Mouse (Mus musculus) MEL (cell line): ENCODE data around the gene Socs5. TPM values are rescaled to one million over a fixed set of nuclear protein-coding genes. Genes with fewer than 3 reads are reported as not detected.
A peak's percentile ranks its signal among the peaks of the same experiment; 100 is the strongest.

Experiments
- DNase-seq: peaks from one replicate; pipeline ENCODE4 v3.0.0; 2011; ENCODE audit warnings: low read depth, low spot score
- H3K27ac ChIP-seq: 2 replicates; pipeline ENCODE4 v1.5.1; 2012; ENCODE audit warnings: low read depth, mild to moderate bottlenecking, control low read depth, low read length, moderate library complexity; ENCODE audit not compliant: control insufficient read depth
- H3K27me3 ChIP-seq, 2 experiments: fragments of 150-350 bp in 1 of 2; sonication (generic) in 1 of 2; 2 replicates each; pipeline ENCODE4 v1.6.1; 2012; ENCODE audit warnings: low read length in 2 of 2, mild to moderate bottlenecking in 2 of 2, improper control_type of control experiment in 1 of 2, moderate library complexity in 1 of 2; ENCODE audit not compliant: insufficient read depth in 2 of 2, control insufficient read depth in 1 of 2
- H3K36me3 ChIP-seq, 2 experiments: 2 replicates each; pipeline ENCODE4 v1.6.1; 2012 to 2014; ENCODE audit warnings: low read length in 2 of 2, improper control_type of control experiment in 1 of 2, inconsistent platforms in 1 of 2, mild to moderate bottlenecking in 1 of 2; ENCODE audit not compliant: insufficient read depth in 2 of 2, control insufficient read depth in 1 of 2
- H3K4me1 ChIP-seq, 2 experiments: fragments of 150-350 bp in 1 of 2; sonication (generic) in 1 of 2; 2 replicates each; pipeline ENCODE4 v1.6.1; 2012; ENCODE audit warnings: low read length in 2 of 2, improper control_type of control experiment in 1 of 2, mild to moderate bottlenecking in 1 of 2; ENCODE audit not compliant: insufficient read depth in 2 of 2, control insufficient read depth in 1 of 2
- H3K4me3 ChIP-seq, 2 experiments: fragments of 150-350 bp in 1 of 2; sonication (generic) in 1 of 2; 2 replicates each; pipeline ENCODE4 v1.5.1; 2012; ENCODE audit warnings: low read depth in 2 of 2, low read length in 2 of 2, mild to moderate bottlenecking in 2 of 2, moderate library complexity in 2 of 2, control low read depth in 1 of 2, improper control_type of control experiment in 1 of 2; ENCODE audit not compliant: control insufficient read depth in 1 of 2, insufficient read depth in 1 of 2
- H3K79me2 ChIP-seq: 2 replicates; pipeline ENCODE4 v1.6.1; 2012; ENCODE audit warnings: mild to moderate bottlenecking, low read length, moderate library complexity; ENCODE audit not compliant: control insufficient read depth, poor library complexity, insufficient read depth
- H3K9ac ChIP-seq: 2 replicates; pipeline ENCODE4 v1.6.1; 2012; ENCODE audit warnings: low read depth, mild to moderate bottlenecking, control low read depth, low read length, moderate library complexity; ENCODE audit not compliant: control insufficient read depth, poor library complexity, severe bottlenecking
- H3K9me3 ChIP-seq: fragments of 150-350 bp; sonication (generic); replicated peaks from 2 replicates; pipeline ENCODE4 v1.6.1; 2012; ENCODE audit warnings: mild to moderate bottlenecking, low read length, improper control_type of control experiment, moderate library complexity; ENCODE audit not compliant: insufficient read depth
- BHLHE40 ChIP-seq: IDR thresholded peaks from 2 replicates; pipeline ENCODE4 v1.6.1; 2012; ENCODE audit warnings: low read depth, mild to moderate bottlenecking, inconsistent platforms, low read length, improper control_type of control experiment, borderline replicate concordance
- CHD1 ChIP-seq: IDR thresholded peaks from 2 replicates; pipeline ENCODE4 v1.6.1; 2012; ENCODE audit warnings: low read depth, mild to moderate bottlenecking, inconsistent platforms, low read length, improper control_type of control experiment
- CHD2 ChIP-seq: IDR thresholded peaks from 2 replicates; pipeline ENCODE4 v1.6.1; 2011; ENCODE audit warnings: low read length, improper control_type of control experiment
- CTCF ChIP-seq, 3 experiments: IDR thresholded peaks in 2 of 3; conservative IDR thresholded peaks in 1 of 3; 2 replicates each; pipeline ENCODE4 v1.5.1; 2011 to 2012; ENCODE audit warnings: low read length in 3 of 3, low read depth in 2 of 3, mild to moderate bottlenecking in 2 of 3, improper control_type of control experiment in 1 of 3, inconsistent platforms in 1 of 3, mixed read lengths in 1 of 3, moderate library complexity in 1 of 3; ENCODE audit not compliant: control insufficient read depth in 1 of 3, insufficient read depth in 1 of 3, poor library complexity in 1 of 3, severe bottlenecking in 1 of 3
- E2F4 ChIP-seq: IDR thresholded peaks from 2 replicates; pipeline ENCODE4 v1.6.1; 2011; ENCODE audit warnings: low read depth, low read length, improper control_type of control experiment, borderline replicate concordance
- EP300 ChIP-seq, 2 experiments: IDR thresholded peaks; 2 replicates each; pipeline ENCODE4 v1.6.1; 2011; ENCODE audit warnings: improper control_type of control experiment in 2 of 2, low read length in 2 of 2, low read depth in 1 of 2, mild to moderate bottlenecking in 1 of 2
- ETS1 ChIP-seq: IDR thresholded peaks from 2 replicates; pipeline ENCODE4 v1.6.1; 2012; ENCODE audit warnings: low read depth, mild to moderate bottlenecking, inconsistent platforms, low read length, improper control_type of control experiment, moderate library complexity
- GABPA ChIP-seq: IDR thresholded peaks from 2 replicates; pipeline ENCODE4 v1.6.1; 2012; ENCODE audit warnings: low read depth, mild to moderate bottlenecking, inconsistent platforms, low read length, improper control_type of control experiment, moderate library complexity
- GATA1 ChIP-seq: IDR thresholded peaks from 2 replicates; pipeline ENCODE4 v1.6.1; 2011; ENCODE audit warnings: low read depth, low read length, improper control_type of control experiment
- HCFC1 ChIP-seq: IDR thresholded peaks from 2 replicates; pipeline ENCODE4 v1.6.1; 2012; ENCODE audit warnings: low read depth, mild to moderate bottlenecking, inconsistent platforms, low read length, improper control_type of control experiment, moderate library complexity
- KAT2A ChIP-seq: conservative IDR thresholded peaks from 2 replicates; pipeline ENCODE4 v1.6.1; 2012; ENCODE audit warnings: low read depth, low read length, improper control_type of control experiment, inconsistent platforms
- MAFK ChIP-seq: IDR thresholded peaks from 2 replicates; pipeline ENCODE4 v1.6.1; 2011; ENCODE audit warnings: low read depth, mild to moderate bottlenecking, low read length, improper control_type of control experiment, borderline replicate concordance
- MAX ChIP-seq: IDR thresholded peaks from 2 replicates; pipeline ENCODE4 v1.6.1; 2011; ENCODE audit warnings: low read length, improper control_type of control experiment
- MEF2A ChIP-seq: IDR thresholded peaks from 2 replicates; pipeline ENCODE4 v1.6.1; 2014; ENCODE audit warnings: low read depth, mild to moderate bottlenecking, inconsistent platforms, low read length, improper control_type of control experiment; ENCODE audit not compliant: poor library complexity, insufficient replicate concordance, severe bottlenecking; ENCODE audit errors: extremely low read depth
- MYB ChIP-seq: IDR thresholded peaks from 2 replicates; pipeline ENCODE4 v1.6.1; 2011; ENCODE audit warnings: mild to moderate bottlenecking, low read depth, low read length, improper control_type of control experiment
- MYC ChIP-seq: IDR thresholded peaks from 2 replicates; pipeline ENCODE4 v1.6.1; 2011; ENCODE audit warnings: low read depth, mild to moderate bottlenecking, low read length, improper control_type of control experiment, moderate library complexity
- POLR2AphosphoS2 ChIP-seq: IDR thresholded peaks from 2 replicates; pipeline ENCODE4 v1.6.1; 2011; ENCODE audit warnings: low read length, improper control_type of control experiment
- POLR2AphosphoS5 ChIP-seq: IDR thresholded peaks from 2 replicates; pipeline ENCODE4 v1.6.1; 2012; ENCODE audit warnings: low read depth, borderline replicate concordance, mild to moderate bottlenecking, inconsistent platforms, low read length, moderate library complexity, mixed read lengths
- RAD21 ChIP-seq: IDR thresholded peaks from 2 replicates; pipeline ENCODE4 v1.6.1; 2011; ENCODE audit warnings: mild to moderate bottlenecking, low read depth, low read length, improper control_type of control experiment
- RCOR1 ChIP-seq: IDR thresholded peaks from 2 replicates; pipeline ENCODE4 v1.6.1; 2012; ENCODE audit warnings: low read depth, mild to moderate bottlenecking, inconsistent platforms, low read length, improper control_type of control experiment
- SIN3A ChIP-seq: IDR thresholded peaks from 2 replicates; pipeline ENCODE4 v1.6.1; 2012; ENCODE audit warnings: low read length, improper control_type of control experiment, inconsistent platforms
- TCF12 ChIP-seq: IDR thresholded peaks from 2 replicates; pipeline ENCODE4 v1.6.1; 2014; ENCODE audit warnings: low read depth, mild to moderate bottlenecking, inconsistent platforms, low read length, improper control_type of control experiment, moderate library complexity
- USF1 ChIP-seq: IDR thresholded peaks from 2 replicates; pipeline ENCODE4 v1.6.1; 2014; ENCODE audit warnings: low read depth, mild to moderate bottlenecking, inconsistent platforms, low read length, improper control_type of control experiment, moderate library complexity
- USF2 ChIP-seq, 2 experiments: IDR thresholded peaks; 2 replicates each; pipeline ENCODE4 v1.6.1; 2011 to 2012; ENCODE audit warnings: improper control_type of control experiment in 2 of 2, low read length in 2 of 2, borderline replicate concordance in 1 of 2, inconsistent platforms in 1 of 2, low read depth in 1 of 2, mild to moderate bottlenecking in 1 of 2; ENCODE audit not compliant: insufficient read depth in 1 of 2
- ZC3H11A ChIP-seq: IDR thresholded peaks from 2 replicates; pipeline ENCODE4 v1.6.1; 2012; ENCODE audit warnings: low read depth, mild to moderate bottlenecking, inconsistent platforms, low read length, improper control_type of control experiment
- ZMIZ1 ChIP-seq: IDR thresholded peaks from 2 replicates; pipeline ENCODE4 v1.6.1; 2012; ENCODE audit warnings: low read depth, mild to moderate bottlenecking, inconsistent platforms, low read length, improper control_type of control experiment, moderate library complexity
- polyA plus RNA-seq, 2 experiments: library from polyadenylated mRNA; stranded (reverse) in 1 of 2; unstranded in 1 of 2; fragments of >175 nt in 1 of 2; fragments of >200 nt in 1 of 2; gene quantifications; 2 replicates each; pipeline versions ENCODE4 v1.2.1 to v1.2.4; 2012; ENCODE audit warnings: low replicate concordance in 2 of 2, low read depth in 1 of 2; ENCODE audit not compliant: insufficient read length in 2 of 2, insufficient read depth in 1 of 2, missing spikeins in 1 of 2
- total RNA-seq: library from RNA; depleted of rRNA; stranded (reverse); fragments of 300-350 nt; gene quantifications from 2 replicates; pipeline ENCODE4 v1.2.3, GENCODE M21; 2012

Gene Socs5
- total and polyA plus RNA-seq, 3 experiments, result 6.4 to 9.7 TPM; not detected in 1

- TF ChIP-seq MEF2A, result no peak
- TF ChIP-seq CHD2, result no peak
- TF ChIP-seq POLR2AphosphoS2, result no peak
- TF ChIP-seq RAD21, result no peak
- no peak for TF ChIP-seq MYB
- TF ChIP-seq HCFC1, result no peak
- no peak for TF ChIP-seq MAX
- no peak for TF ChIP-seq BHLHE40
- no peak for TF ChIP-seq KAT2A
- no peak for TF ChIP-seq E2F4
- TF ChIP-seq MAFK, result no peak
- no peak for TF ChIP-seq EP300 (IDR thresholded peaks at IDR 0.05; ENCODE audit: low read depth in 1 of 2, low read length in 2 of 2)
- no peak for TF ChIP-seq CTCF (IDR thresholded peaks at IDR 0.05 in 2 of 3, conservative IDR thresholded peaks at IDR 0.05 in 1 of 3; ENCODE audit: control insufficient read depth in 1 of 3, insufficient read depth in 1 of 3, low read depth in 2 of 3, low read length in 3 of 3, poor library complexity in 1 of 3, severe bottlenecking in 1 of 3)
- no peak for TF ChIP-seq USF2 (IDR thresholded peaks at IDR 0.05; ENCODE audit: borderline replicate concordance in 1 of 2, insufficient read depth in 1 of 2, low read depth in 1 of 2, low read length in 2 of 2)
- TF ChIP-seq TCF12, result no peak
- TF ChIP-seq POLR2AphosphoS5, result no peak
- no peak for TF ChIP-seq ZMIZ1
- TF ChIP-seq, all 39 proteins: peak for 0
- Histone ChIP-seq H3K9me3 (no peaks in the 10 kb centered on the region), H3K9ac (no peak overlapping the region), H3K27me3 (no peaks in the 10 kb centered on the region), H3K36me3 (peaks cover 0 to 8% of the 10 kb centered on the region in 2 experiments; a peak in 2 of 4 replicates), H3K4me3 (no peak overlapping the region), H3K4me1 (peaks cover 0 to 11% of the 10 kb centered on the region in 2 experiments; a peak in 1 of 4 replicates), H3K79me2 (peaks cover 10% of the 10 kb centered on the region), H3K27ac (no peak overlapping the region)
- no peak for DNase-seq
Observed at GRCm38 (mm10) chr17:87104276-87104675, 3.2 kb upstream of the Socs5 start.

DNA sequence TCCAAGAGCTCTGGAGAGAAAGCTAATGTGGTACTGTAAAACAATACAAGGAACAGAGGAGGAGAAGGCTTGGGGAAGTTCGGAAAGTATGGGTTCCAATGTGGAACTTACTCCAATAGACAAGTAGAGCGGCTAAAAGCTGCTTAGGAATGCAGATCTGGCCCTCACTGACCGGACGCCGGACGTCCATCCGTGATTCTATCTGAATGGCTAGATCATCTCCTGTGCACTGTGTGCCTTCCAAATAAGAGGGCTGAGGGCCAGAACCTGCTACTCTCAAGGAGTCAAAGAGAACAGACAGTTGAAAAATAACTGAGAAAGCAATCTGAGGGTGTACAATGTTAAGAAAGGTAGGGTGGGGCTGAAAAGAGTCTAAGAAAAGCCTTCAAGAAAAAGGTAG is 1.5 kb upstream of the Socs5 start:
- H3K27ac ChIP-seq, result no peak overlapping the region
- peaks cover 0 to 8% of the 10 kb centered on the region in 2 experiments; a peak in 2 of 4 replicates for H3K36me3 ChIP-seq
- peak overlapping the region; percentile 61 to 85; a peak in 2 of 4 replicates for H3K4me3 ChIP-seq
- peak overlapping the region; percentile 79 for H3K9ac ChIP-seq
- no peaks in the 10 kb centered on the region for H3K9me3 ChIP-seq
- H3K27me3 ChIP-seq, result no peaks in the 10 kb centered on the region
- TF ChIP-seq SIN3A (no peak), MAFK (no peak), GATA1 (no peak), HCFC1 (no peak), MAX (no peak), ZC3H11A (no peak), RCOR1 (no peak), USF1 (no peak), CHD1 (no peak), GABPA (no peak), ETS1 (no peak), MYC (no peak), POLR2AphosphoS5 (no peak), POLR2AphosphoS2 (no peak), CTCF (IDR thresholded peaks at IDR 0.05 in 2 of 3, conservative IDR thresholded peaks at IDR 0.05 in 1 of 3; ENCODE audit: control insufficient read depth in 1 of 3, insufficient read depth in 1 of 3, low read depth in 2 of 3, low read length in 3 of 3, poor library complexity in 1 of 3, severe bottlenecking in 1 of 3) (no peak), MYB (no peak), MEF2A (no peak)
- TF ChIP-seq, all 39 proteins: peak for 0
- Histone ChIP-seq H3K4me1 (peaks cover 0 to 11% of the 10 kb centered on the region in 2 experiments; a peak in 1 of 4 replicates), H3K79me2 (peaks cover 10% of the 10 kb centered on the region)
- no peak for DNase-seq
